Mouse (Mus musculus): ENCODE data around the gene Pomp. TPM values are rescaled to one million over a fixed set of nuclear protein-coding genes. Genes with fewer than 3 reads are reported as not detected.

The Pomp gene
- polyA plus RNA-seq (2014; fragmentation: Nextera tagmentation; extraction: Ambion mirVana), result 480 and 499 TPM in 2 replicates

GRCm38 (mm10) chr5:147860449-147861261 lies at the start of gene Pomp:
Pomp (plus strand) TSS chr5:147860461.
- Histone ChIP-seq H3K27ac (ENCODE audit: low read depth, low read length) (peak within 1 kb of the TSS; percentile 56; the same call in 1 of the 2 replicates), H3K4me2 (ENCODE audit: low read depth) (peak within 1 kb of the TSS; percentile 81), H3K9me3 (ENCODE audit: control insufficient read depth, low read length) (no peaks in the 10 kb centered on the region), H3K36me3 (ENCODE audit: control insufficient read depth, insufficient read depth, low read length) (peaks cover 7% of the 10 kb centered on the region; the same call in 1 of the 2 replicates), H3K27me3 (ENCODE audit: control insufficient read depth, insufficient read depth, low read length) (no peaks in the 10 kb centered on the region), H3K4me1 (ENCODE audit: control insufficient read depth, insufficient read depth, low read length) (peaks cover 7% of the 10 kb centered on the region), H3K4me3 (ENCODE audit: low read depth, low read length) (peak within 1 kb of the TSS; percentile 96), H3K9ac (ENCODE audit: low read length) (peak within 1 kb of the TSS; percentile 89)
- ATAC-seq (ENCODE audit: insufficient read depth, low FRiP score, low TSS enrichment) (peak; percentile 92), DNase-seq (ENCODE audit: low spot score) (peak; percentile 93)
- WGBS, result under 1% methylated on average over 63 of the region's 68 CpGs

GRCm38 (mm10) chr5:147812255-147813040 lies 47.8 kb upstream of the Pomp start:
- Histone ChIP-seq H3K4me2 (ENCODE audit: low read depth) (no peak overlapping the region), H3K27me3 (ENCODE audit: control insufficient read depth, insufficient read depth, low read length) (no peaks in the 10 kb centered on the region), H3K36me3 (ENCODE audit: control insufficient read depth, insufficient read depth, low read length) (no peaks in the 10 kb centered on the region), H3K4me3 (ENCODE audit: low read depth, low read length) (no peak overlapping the region), H3K9ac (ENCODE audit: low read length) (no peak overlapping the region), H3K9me3 (ENCODE audit: control insufficient read depth, low read length) (no peaks in the 10 kb centered on the region), H3K4me1 (ENCODE audit: control insufficient read depth, insufficient read depth, low read length) (no peaks in the 10 kb centered on the region), H3K27ac (ENCODE audit: low read depth, low read length) (no peak overlapping the region)
- ATAC-seq (ENCODE audit: insufficient read depth, low FRiP score, low TSS enrichment), result no peak
- no peak for DNase-seq (ENCODE audit: low spot score)
- WGBS, result 83% methylated on average over 13 of the region's 13 CpGs

- H3K27ac ChIP-seq (ENCODE audit: low read depth, low read length), result no peak overlapping the region
- no peak overlapping the region for H3K4me3 ChIP-seq (ENCODE audit: low read depth, low read length)
- DNase-seq (ENCODE audit: low spot score) (no peak), ATAC-seq (ENCODE audit: insufficient read depth, low FRiP score, low TSS enrichment) (no peak)
- H3K4me2 ChIP-seq (ENCODE audit: low read depth), result no peak overlapping the region
- no peaks in the 10 kb centered on the region for H3K36me3 ChIP-seq (ENCODE audit: control insufficient read depth, insufficient read depth, low read length)
- 75% methylated on average over 13 of the region's 13 CpGs for WGBS
- no peaks in the 10 kb centered on the region for H3K4me1 ChIP-seq (ENCODE audit: control insufficient read depth, insufficient read depth, low read length)
- no peaks in the 10 kb centered on the region for H3K27me3 ChIP-seq (ENCODE audit: control insufficient read depth, insufficient read depth, low read length)
- no peak overlapping the region for H3K9ac ChIP-seq (ENCODE audit: low read length)
- 0 out of 2 replicates have a peak, but pooled peaks cover 3% of the 10 kb centered on the region for H3K9me3 ChIP-seq (ENCODE audit: control insufficient read depth, low read length)
Measured at GRCm38 (mm10) chr5:147814971-147815370, 45.3 kb upstream of the Pomp start.

GRCm38 (mm10) chr5:147815592-147815991 lies 44.7 kb upstream of the Pomp start:
- Histone ChIP-seq H3K4me1 (ENCODE audit: control insufficient read depth, insufficient read depth, low read length) (no peaks in the 10 kb centered on the region), H3K9me3 (ENCODE audit: control insufficient read depth, low read length) (0 out of 2 replicates have a peak, but pooled peaks cover 3% of the 10 kb centered on the region), H3K4me3 (ENCODE audit: low read depth, low read length) (no peak overlapping the region), H3K4me2 (ENCODE audit: low read depth) (no peak overlapping the region), H3K36me3 (ENCODE audit: control insufficient read depth, insufficient read depth, low read length) (no peaks in the 10 kb centered on the region), H3K27ac (ENCODE audit: low read depth, low read length) (no peak overlapping the region), H3K27me3 (ENCODE audit: control insufficient read depth, insufficient read depth, low read length) (no peaks in the 10 kb centered on the region), H3K9ac (ENCODE audit: low read length) (no peak overlapping the region)
- 77% methylated on average over 8 of the region's 8 CpGs for WGBS
- DNase-seq (ENCODE audit: low spot score) (no peak), ATAC-seq (ENCODE audit: insufficient read depth, low FRiP score, low TSS enrichment) (no peak)

- H3K4me3 ChIP-seq (ENCODE audit: low read depth, low read length), result no peak overlapping the region
- DNase-seq (ENCODE audit: low spot score) (no peak), ATAC-seq (ENCODE audit: insufficient read depth, low FRiP score, low TSS enrichment) (no peak)
- no peaks in the 10 kb centered on the region for H3K4me1 ChIP-seq (ENCODE audit: control insufficient read depth, insufficient read depth, low read length)
- no peak overlapping the region for H3K27ac ChIP-seq (ENCODE audit: low read depth, low read length)
- WGBS, result 75% methylated on average over 4 of the region's 4 CpGs
- 0 out of 2 replicates have a peak, but pooled peaks cover 3% of the 10 kb centered on the region for H3K9me3 ChIP-seq (ENCODE audit: control insufficient read depth, low read length)
- H3K27me3 ChIP-seq (ENCODE audit: control insufficient read depth, insufficient read depth, low read length), result no peaks in the 10 kb centered on the region
- no peak overlapping the region for H3K4me2 ChIP-seq (ENCODE audit: low read depth)
- H3K36me3 ChIP-seq (ENCODE audit: control insufficient read depth, insufficient read depth, low read length), result no peaks in the 10 kb centered on the region
- H3K9ac ChIP-seq (ENCODE audit: low read length), result no peak overlapping the region
Measured at GRCm38 (mm10) chr5:147816465-147816864, 43.8 kb upstream of the Pomp start.

- Histone ChIP-seq H3K4me2 (ENCODE audit: low read depth) (no peak overlapping the region), H3K36me3 (ENCODE audit: control insufficient read depth, insufficient read depth, low read length) (no peaks in the 10 kb centered on the region), H3K4me3 (ENCODE audit: low read depth, low read length) (no peak overlapping the region), H3K9ac (ENCODE audit: low read length) (no peak overlapping the region), H3K4me1 (ENCODE audit: control insufficient read depth, insufficient read depth, low read length) (no peaks in the 10 kb centered on the region), H3K27me3 (ENCODE audit: control insufficient read depth, insufficient read depth, low read length) (no peaks in the 10 kb centered on the region), H3K27ac (ENCODE audit: low read depth, low read length) (no peak overlapping the region), H3K9me3 (ENCODE audit: control insufficient read depth, low read length) (0 out of 2 replicates have a peak, but pooled peaks cover 3% of the 10 kb centered on the region)
- ATAC-seq (ENCODE audit: insufficient read depth, low FRiP score, low TSS enrichment) (no peak), DNase-seq (ENCODE audit: low spot score) (no peak)
- 87% methylated on average over 9 of the region's 9 CpGs for WGBS
Measured at GRCm38 (mm10) chr5:147817747-147818496, 42.3 kb upstream of the Pomp start.

GRCm38 (mm10) chr5:147818866-147819265 lies 41.4 kb upstream of the Pomp start:
- no peak overlapping the region for H3K9ac ChIP-seq (ENCODE audit: low read length)
- 0 out of 2 replicates have a peak, but pooled peaks cover 3% of the 10 kb centered on the region for H3K9me3 ChIP-seq (ENCODE audit: control insufficient read depth, low read length)
- WGBS, result 88% methylated on average over 8 of the region's 8 CpGs
- no peak overlapping the region for H3K27ac ChIP-seq (ENCODE audit: low read depth, low read length)
- no peak overlapping the region for H3K4me3 ChIP-seq (ENCODE audit: low read depth, low read length)
- ATAC-seq (ENCODE audit: insufficient read depth, low FRiP score, low TSS enrichment) (no peak), DNase-seq (ENCODE audit: low spot score) (no peak)
- no peaks in the 10 kb centered on the region for H3K36me3 ChIP-seq (ENCODE audit: control insufficient read depth, insufficient read depth, low read length)
- H3K27me3 ChIP-seq (ENCODE audit: control insufficient read depth, insufficient read depth, low read length), result no peaks in the 10 kb centered on the region
- H3K4me2 ChIP-seq (ENCODE audit: low read depth), result no peak overlapping the region
- H3K4me1 ChIP-seq (ENCODE audit: control insufficient read depth, insufficient read depth, low read length), result no peaks in the 10 kb centered on the region

GRCm38 (mm10) chr5:147819895-147820294 lies 40.4 kb upstream of the Pomp start:
- H3K4me3 ChIP-seq (ENCODE audit: low read depth, low read length), result no peak overlapping the region
- H3K9ac ChIP-seq (ENCODE audit: low read length), result no peak overlapping the region
- no peak overlapping the region for H3K27ac ChIP-seq (ENCODE audit: low read depth, low read length)
- DNase-seq (ENCODE audit: low spot score), result no peak
- H3K9me3 ChIP-seq (ENCODE audit: control insufficient read depth, low read length), result 0 out of 2 replicates have a peak, but pooled peaks cover 3% of the 10 kb centered on the region
- ATAC-seq (ENCODE audit: insufficient read depth, low FRiP score, low TSS enrichment), result no peak
- no peaks in the 10 kb centered on the region for H3K4me1 ChIP-seq (ENCODE audit: control insufficient read depth, insufficient read depth, low read length)
- no peaks in the 10 kb centered on the region for H3K27me3 ChIP-seq (ENCODE audit: control insufficient read depth, insufficient read depth, low read length)
- H3K36me3 ChIP-seq (ENCODE audit: control insufficient read depth, insufficient read depth, low read length), result no peaks in the 10 kb centered on the region
- no peak overlapping the region for H3K4me2 ChIP-seq (ENCODE audit: low read depth)
- WGBS, result 84% methylated on average over 7 of the region's 7 CpGs

Measured in neural tube, embryonic 11.5 days (tissue).